Mouse (Mus musculus) right cerebral cortex, postnatal 4 days (tissue): ENCODE data around the gene Mogs.

Source experiments
- DNase-seq: peaks from one replicate; pipeline ENCODE4 v3.0.0-alpha.2; 2022

The Mogs gene

DNA sequence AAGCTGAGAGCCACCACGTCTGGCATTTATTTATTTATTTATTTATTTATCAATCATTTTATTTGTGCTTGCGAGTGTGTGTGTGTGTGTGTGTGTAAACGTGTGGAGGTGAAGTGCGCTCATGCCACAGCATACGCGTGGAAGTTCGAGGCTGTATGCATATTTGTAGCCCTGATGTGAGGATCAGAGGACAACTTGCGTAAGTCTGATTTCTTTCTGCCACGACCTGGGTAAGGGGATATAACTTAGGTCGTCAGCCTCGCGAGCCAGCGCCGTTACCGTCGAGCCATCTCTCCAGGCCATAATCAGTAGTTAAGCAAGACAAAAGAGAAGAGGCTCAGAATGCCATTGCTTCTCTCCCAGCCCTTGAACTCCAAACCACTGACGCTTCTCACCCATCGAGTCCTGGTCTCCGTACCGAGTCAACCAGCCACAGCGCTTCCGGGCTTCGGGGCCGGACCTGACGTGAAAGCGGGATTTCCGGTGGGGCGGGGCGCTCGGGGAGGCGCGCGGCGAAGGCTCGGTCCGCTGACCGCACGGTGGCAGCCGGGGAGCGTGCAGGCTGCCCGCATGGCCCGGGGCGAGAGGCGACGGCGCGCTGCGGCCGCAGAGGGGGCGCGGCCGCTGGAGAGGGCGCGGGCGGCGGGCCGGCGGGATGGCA, at the start of gene Mogs:
Gene Mogs, plus strand, starts transcription at position 486 of the 661 bp plus-strand sequence.
- DNase-seq, result peak; percentile 90

DNA sequence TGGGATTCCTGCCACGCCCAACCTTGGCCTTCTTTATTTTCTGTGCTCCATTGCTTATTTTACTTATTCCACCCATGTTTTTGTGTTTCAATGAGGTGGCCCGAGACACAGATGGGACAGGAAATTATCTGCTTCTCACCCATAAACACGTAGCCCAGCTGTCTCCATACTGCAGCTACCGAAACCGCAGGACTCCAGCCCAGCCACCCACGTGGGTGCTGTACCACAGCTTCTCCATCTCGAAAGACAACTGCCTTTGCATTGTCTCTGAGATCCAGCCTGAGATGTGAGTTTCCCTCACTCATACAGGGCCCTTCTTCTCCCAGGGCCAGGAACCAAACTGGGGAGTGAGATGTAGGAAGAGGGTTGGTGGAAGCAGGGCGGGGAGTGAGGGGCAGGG, 49.3 kb upstream of the Mogs start:
- DNase-seq, result no peak

DNA sequence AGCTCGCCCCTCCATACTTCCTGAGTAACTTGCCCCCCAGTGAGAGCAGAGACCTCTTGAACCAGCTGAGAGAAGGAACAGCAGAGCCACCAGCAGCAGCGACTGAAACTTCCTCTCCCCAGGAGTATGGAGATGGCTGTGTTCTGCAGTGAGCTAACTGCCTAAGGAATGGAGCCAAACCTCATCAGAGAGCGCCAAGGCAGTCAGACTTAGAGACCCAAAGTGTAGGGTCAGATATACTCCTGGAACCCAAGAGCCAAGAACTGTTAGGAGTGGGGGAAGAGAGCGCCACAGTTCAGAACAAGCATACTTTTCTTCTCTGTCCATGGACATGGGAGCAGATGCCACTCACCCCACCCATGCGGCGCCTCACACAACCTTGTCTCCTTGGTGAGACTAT, 48.9 kb upstream of the Mogs start:
- no peak for DNase-seq

DNA sequence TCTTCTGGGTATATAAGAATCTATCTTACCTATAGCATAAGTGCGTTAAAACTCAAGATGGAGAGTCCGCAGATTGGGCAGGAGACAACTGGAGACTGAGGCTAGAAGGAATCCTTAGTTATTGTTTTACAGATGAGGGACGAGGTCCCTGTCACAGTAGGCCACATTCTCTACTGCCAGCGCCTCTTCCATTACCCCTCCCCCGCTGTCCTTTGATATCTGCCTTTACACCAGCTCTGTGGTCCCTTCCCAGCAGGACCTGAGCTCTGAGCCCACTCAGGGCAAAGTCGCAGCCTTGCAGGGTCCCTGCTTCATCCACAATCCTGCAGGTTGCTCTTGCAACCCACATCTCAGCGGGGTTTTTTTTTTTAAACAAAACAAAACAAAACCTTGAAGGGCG, 47.1 kb upstream of the Mogs start:
- no peak for DNase-seq

DNA sequence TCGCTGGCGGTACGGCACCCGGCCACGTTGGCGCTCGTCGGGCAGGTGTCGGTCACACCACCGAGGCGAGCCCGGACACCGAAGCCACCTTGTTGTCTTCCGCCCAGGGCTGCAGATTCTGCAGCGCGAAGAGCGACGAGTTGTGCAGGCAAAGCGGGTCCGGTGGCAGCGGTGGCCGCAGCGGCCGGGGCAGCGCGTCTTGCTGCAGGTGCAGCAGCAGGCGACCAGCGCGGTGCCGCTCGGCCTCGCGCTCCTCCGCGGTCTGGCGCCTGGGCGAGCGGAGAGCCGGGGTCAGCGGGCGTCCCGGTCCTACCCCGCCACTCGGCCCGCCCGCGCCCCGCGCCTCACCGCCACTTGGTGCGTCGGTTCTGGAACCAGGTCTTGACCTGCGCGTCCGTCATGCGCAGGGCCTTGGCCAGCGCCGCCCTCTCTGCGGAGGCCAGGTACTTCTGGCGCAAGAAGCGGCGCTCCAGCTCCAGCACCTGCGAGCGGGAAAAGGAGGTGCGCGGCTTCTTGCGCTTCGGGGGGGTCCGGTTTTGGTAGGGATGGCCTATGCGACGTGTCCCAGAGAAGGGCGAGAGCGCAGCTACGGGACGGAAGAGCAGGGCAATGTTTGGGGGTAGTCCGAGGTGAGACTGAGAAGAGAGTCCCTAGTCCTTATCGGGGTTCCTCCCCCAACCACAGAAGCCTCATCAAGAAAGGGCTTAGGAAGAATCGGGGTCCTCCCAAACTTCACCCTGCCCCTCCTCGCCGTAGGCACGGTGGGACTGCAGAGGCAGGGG, 46.4 kb upstream of the Mogs start:
- no peak for DNase-seq

DNA sequence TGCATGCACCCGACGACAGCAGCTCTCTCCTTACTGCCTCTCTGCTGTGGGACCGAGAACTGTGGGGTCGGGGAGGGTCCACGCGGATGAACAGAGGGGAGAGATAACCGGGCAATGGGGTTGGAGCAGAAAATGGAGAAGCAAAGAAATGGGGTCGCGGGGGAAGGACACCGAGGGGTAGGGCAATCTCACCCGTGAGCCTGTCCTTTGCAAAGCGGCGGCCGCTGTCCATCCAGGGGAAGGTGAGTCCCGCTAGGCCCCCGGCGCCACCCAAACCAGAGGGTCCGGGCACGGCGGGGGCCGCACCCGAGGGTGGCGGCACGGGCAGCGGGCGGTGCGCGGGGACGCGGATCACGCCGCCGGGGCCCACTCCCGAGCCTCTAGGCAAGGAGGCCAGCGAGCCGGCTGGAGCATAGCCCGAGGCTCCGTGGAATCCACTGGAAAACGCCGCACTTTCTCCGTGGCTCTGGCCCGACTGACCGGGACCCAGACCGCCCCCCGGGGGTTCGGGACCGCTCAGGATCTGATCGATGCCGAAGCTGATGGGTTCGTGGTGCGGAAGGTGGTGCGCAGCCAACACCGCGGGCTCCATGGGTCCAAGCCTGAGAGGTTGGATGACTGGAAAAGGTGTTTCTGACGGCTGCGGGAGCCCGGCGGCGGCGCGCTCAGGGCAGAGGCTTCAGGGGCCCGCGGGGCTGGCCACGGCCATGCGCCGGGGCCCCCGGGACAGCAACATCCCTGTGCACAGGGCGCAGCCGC, 45.6 kb upstream of the Mogs start:
- no peak for DNase-seq

DNA sequence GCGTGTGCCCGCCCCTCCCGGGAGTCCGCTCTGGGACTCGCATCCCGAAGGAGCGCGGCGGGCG, 45.2 kb upstream of the Mogs start, which contains the start of gene Tlx2:
Gene Tlx2, minus strand, starts transcription at position 47 of the 64 bp plus-strand sequence.
- no peak for DNase-seq

DNA sequence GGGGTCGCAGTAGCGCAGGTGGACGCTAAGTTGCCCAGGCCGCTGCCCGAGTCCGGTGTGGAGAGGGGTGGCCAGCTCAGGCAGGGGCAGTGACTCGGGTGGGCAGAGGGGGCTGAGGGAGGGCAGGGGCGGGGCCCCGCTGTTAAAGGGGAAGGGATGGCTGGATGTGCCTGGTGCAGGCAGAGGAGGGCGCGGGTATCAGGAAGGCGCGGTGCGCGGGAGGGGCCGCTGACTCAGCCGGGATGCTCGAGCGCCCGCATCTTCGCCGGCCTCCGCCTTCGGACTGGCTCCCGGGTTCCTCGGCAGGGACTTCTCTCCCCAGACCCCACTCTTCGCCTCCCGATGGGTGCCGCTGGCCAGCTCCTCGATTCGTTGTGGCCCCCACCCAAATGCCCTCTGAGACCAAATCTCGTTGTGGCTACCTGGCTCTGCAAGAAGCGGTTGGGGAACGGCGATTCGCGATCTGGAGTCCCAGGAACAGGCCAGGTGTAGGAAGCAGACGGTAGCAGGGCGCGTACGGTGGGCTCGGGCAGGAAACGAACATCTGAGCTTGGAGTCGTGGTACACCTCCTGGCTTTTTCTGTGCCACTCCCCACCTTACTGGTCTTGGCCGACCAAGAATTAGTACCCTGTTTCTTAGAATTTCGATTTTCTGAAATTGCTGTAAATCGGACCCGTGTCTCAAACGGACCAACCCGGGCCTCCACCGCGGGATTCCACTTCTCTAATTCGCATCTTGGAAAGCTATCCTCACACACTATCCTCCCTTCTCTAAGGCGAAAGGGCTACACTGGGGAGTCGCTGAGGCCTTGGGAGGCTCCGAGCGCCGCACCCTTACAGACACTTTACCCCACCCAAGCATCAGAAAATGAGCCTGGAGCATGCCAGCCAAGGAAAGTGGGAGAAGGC, 44.7 kb upstream of the Mogs start:
- DNase-seq, result no peak

DNA sequence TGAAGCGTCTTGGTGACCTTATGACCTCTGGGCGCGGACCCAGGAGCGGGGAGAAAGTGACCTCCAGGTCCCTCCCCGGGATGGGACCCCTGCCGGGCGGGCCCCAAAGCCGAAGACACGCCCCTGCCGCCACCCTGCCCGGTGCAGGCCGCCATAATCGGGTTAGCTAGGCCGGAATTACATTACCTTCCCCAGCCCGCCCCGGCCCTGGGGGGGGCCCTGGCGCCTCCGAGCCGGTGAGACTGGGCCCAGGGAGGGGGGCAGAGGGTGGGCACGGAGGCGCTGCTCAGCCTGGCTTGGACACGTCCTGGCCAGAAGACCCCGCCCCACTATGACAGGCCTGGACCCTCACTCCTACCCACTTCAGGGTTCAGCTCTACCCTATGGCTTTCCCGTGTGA, 44.1 kb upstream of the Mogs start:
- no peak for DNase-seq

DNA sequence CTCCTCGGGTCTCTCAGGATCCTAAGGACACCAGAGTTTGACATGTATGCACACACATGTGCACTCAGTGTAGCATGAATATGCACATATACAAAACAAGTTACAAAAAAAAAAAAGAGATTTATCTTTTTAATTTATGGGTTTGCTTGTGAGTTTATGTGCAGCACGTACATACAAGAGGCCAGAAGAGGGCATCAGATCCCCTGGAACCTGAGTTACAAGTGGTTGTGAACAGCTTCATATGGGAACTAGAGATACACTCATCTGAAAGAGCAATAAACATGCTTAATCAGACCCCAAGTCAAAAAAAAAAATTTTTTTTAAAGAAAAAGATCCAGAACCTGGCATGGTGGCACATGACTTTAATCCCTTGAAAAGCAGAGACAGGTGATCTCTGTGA, 40.3 kb upstream of the Mogs start:
- DNase-seq, result no peak

DNA sequence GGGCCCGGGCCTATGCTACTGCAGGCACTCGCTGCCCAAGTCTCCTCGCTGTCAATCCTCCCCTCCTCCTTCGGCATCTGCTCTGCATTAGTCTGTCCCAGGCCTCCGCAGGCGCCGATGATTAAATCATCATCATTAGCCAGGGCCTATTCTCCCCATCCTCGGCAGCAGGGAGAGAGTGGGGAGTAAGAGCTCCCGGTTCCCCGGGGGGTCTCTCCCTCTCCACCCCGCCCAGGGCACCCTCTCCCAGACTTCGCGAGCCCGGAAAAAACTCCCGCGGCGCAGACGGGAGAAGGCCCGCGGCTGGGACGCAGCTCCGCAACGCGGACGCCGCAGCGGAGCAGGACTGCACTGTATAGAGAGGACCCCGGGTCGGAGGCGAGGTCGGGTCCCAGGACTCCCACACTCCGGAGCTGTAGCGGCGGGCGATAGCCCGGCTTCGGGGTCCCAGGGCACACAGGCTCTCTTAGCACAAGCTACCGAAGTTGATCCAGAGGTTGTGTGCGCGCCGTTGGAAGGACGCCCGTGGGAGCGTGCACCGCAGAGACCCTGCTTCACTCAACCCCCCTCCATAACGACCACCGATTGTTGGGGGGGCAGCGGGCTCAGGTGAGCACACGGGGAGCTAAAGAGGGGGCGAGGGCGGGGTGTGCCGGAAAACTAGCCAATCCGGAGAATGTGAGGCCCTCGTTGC, 37.5 kb upstream of the Mogs start, which contains the start of gene Pcgf1:
Gene Pcgf1, plus strand, starts transcription at position 240 of the 694 bp plus-strand sequence.
- no peak for DNase-seq

DNA sequence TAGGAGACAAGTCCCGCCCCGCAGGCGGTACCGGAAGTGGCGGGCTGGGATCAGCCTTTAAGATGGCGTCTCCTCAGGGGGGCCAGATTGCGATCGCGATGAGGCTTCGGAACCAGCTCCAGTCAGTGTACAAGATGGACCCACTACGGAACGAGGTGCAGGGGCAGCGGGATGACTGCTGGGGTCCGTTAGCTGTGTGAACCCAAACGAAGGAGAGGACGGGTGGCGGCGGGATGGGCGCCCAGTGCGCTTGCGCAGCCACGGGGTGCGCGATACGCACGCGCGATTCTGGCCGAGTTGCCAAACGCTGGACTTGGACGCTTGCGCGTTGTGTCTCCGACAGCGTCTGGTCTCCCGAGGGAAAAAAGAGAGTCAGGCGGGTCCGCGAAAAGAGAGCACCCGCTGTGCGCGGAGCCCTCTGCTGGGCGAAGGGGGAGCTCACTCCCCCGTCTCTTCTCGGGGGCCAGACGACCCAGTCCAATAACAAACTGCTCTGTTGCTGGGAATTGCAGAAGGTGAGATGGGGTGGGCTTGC, 36.9 kb upstream of the Mogs start:
- peak; percentile 100 for DNase-seq

DNA sequence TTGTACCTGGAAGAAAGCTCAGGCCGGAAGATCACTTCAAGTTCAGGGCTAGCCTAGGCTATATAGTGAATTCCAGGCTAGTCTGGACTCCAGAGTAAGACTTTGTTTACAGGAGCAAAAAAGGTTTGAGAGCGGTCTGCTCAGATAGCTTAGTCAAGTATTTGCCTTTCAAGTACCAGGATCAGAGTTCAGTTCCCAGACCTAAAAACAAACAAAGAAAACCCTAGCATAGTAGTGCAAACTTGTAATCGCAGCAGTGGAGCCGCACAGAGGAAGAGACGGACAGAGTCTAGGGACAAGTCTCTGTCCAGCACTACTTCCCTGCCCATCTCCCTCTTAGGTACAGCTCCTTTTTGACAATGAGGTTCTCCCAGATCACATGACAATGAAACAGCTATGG, 35.1 kb upstream of the Mogs start:
- DNase-seq, result no peak

DNA sequence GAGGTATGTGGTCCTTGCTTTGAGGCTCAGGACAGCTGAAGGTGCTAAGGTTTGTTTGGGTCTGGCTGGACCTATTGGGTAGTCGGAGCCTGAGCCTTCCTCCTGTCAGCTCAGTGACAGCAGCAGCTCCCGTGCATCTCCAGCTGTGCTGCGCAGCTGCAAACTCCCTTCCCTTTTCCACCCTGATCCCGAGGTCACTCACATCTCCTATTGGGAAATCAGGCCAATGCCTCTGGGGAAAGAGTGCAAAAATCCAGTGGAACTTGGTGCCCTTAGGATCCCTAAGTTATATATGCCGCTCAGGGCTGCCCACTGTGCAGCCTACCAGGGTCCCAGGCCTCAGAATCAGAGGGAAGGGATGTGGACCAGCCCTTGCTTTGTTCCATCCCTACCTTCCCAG, 31.8 kb upstream of the Mogs start:
- no peak for DNase-seq

DNA sequence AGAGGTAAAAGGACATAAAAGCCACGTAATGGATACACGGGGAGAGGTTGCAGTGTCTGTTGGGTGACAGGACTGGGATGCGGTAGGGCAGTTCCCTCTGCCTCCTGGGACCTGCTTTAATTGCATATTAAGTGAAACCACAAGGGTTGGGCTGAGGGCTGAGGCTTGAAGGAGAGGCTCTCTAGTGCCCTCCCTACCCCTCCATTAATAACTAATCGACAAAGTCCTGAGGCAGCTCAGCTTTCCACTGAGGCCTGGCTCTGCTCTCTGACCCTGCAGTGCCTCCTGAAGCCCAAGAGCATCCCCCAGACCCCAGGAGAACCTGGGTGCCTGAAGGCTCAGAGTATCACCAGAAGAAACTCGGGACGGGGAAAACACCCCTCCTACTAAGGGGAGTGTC, 30.8 kb upstream of the Mogs start:
- DNase-seq, result no peak

DNA sequence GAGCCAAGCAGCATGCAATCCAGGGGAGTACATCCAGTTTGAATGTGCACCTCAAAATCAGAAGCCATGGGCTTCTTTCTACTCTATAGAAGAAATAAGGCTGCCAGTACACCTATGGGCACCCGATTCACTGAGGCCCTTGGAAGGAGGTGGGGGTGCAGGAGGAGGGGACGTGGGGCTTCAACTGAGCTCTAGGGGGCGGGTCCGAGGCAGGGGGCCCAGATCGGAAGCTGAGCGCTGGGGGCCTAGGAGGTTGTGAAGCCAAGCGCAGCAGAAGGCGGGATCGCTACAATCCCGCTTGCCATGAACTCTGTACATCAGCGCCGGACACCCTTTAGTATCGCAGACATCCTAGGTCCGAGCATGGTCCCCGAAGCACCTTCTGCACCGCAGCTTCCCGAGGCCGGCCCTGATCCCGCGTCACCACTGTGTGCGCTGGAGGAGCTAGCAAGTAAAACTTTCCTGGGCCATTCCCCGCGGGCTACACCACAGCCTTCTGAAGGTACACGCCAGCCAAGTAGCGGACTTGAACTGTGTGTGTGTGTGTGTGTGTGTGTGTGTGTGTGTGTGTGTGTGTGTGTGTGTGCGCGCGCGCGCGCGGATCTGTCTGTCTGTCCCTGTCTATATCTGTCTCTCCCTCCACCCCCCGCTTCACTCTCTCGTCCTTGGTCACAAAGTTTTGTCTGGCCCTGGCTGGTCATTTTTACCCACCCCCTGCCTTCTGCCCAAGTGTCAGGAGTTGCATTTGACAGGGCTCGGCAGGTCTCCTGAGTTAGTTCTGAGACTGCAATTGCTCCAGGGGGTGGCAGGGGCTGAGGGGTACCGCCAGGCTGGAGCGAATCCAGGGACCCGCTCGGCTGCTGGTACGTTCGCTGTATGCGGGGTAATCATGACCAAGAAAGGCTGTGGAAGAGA, 28.9 kb upstream of the Mogs start, which contains the start of gene Lbx2:
Gene Lbx2, plus strand, starts transcription at position 247 of the 915 bp plus-strand sequence.
- no peak for DNase-seq

DNA sequence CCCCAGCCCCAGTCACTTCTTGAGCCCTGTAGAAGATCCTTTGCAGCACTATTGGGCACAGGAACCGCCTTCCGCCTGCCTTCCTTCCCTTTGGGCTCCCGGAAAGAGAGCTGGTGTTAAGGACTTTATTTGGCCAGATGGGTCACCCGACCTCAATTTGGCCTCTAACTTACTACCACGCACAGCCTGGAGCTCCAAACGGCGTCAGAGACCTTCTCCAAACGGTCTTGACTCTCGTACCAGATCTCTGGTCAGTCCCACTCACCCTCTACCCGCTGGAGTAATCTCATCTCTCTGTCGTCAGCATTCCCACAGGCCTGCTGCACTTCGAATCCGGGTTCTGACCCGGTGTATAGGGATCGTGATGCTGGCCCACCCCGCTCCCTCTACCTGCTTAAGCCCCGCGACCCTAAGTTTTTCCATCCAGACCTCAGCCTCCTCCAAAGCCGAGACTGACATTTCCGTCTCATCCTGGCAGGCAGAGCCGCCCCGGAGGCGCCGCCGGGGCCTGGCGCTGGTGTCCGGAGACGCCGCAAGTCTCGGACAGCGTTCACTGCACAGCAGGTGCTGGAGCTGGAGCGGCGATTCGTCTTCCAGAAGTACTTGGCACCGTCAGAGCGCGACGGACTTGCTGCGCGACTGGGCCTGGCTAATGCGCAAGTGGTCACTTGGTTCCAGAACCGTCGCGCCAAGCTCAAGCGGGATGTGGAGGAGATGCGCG, 27.9 kb upstream of the Mogs start:
- DNase-seq, result no peak

DNA sequence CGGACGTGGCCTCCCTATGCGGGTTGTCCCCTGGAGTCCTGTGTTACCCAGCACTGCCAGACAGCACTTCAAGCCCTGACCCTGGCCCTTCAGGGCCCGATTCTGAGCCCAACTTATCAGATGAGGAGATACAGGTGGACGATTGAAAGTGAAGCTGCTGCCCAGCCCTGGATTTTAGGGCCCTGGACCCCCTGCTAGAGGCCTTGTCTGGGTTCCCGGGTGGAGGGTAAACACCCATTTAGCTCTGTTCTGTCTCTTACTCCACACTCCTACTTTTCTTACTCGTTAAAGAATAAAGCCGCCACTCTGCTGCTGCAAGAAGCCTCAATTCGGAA, 27.4 kb upstream of the Mogs start:
- no peak for DNase-seq

DNA sequence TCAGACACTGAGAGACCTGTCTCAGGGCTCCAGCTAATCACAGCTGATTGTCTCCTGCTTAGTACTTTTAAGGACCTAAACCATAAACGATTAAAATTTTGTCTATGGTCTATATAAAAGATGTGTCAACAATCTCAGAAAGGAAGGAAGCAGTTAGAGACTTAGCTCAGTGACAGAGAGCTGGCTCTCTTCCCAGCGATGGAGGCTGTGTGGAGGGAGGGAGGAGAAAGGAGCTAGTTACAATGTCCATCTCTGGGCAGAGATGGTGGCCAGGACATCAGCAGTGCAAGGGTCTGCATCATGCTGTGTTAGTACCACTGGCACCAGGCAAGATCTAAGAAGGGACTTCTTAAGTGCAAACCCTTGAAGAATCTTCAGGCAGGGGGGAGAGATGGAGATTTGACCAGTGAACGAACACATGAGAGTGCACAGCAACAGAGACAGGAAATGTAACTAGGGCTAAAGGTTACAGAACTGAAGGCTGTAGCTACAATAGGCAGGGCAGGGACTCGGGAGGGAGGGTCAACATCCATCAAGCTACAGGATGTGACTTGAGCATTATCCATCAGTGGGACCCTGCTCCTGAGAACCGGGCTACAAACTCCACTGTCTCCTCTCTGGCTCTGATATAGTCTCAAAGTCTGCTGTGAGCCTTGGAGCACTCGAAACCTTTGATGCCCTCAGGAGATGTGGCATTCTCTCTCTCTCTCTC, 22.7 kb upstream of the Mogs start:
- DNase-seq, result no peak

DNA sequence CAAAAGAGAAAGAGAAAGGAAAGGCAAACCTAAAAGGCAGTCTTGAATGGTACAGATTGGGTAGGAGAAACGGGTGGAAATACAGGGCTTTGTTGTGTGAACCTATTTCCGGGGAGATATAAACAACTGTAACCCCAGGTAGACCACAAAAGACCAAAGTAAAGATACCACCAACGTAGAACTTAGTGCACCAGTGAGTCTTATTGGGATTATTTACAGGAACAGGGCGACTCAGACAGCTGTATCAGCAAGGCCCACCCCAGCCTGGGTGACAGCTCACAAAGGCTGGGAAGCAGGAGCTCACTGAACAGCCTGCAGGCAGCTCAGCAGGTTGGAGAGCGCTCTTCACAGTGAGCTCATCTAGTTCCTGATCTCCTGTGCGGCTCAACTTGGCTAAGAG, 19.3 kb upstream of the Mogs start:
- no peak for DNase-seq
